Mouse (Mus musculus): ENCODE measurements around the gene Elmsan1.

The Elmsan1 gene

DNA sequence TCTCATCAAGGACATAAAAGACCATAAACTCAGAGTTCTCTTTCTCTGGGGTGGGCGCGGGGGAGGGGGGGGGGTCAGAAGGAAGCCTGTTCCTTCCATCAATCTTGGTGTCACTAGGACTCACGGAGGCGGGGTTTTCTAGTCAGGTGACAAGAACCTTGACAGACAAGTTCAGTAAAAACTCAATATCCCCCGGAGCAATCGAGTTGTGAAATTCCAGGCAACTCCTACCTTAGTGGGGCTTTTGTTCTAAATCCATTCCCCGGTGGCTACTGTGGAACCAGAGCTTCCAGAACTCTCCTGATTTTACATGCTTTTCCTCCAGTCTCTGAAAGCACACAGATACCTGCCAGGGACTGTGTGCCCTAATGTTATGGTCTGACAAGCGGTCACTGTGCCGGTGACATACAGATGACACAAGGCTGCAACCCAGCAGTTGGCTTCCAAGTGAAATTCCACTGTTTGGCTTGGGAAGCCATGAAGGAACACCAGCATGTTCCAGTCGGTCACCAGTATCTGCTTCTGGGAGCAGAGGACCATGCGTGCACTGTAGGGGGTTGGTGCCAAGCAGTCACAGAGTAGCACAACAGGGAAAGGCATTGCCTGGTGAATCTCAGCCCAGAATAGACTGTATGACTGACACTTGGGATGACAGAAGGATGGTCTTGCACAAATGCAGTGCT lies 2.8 kb downstream of the Elmsan1 start:
- no peak for DNase-seq

DNA sequence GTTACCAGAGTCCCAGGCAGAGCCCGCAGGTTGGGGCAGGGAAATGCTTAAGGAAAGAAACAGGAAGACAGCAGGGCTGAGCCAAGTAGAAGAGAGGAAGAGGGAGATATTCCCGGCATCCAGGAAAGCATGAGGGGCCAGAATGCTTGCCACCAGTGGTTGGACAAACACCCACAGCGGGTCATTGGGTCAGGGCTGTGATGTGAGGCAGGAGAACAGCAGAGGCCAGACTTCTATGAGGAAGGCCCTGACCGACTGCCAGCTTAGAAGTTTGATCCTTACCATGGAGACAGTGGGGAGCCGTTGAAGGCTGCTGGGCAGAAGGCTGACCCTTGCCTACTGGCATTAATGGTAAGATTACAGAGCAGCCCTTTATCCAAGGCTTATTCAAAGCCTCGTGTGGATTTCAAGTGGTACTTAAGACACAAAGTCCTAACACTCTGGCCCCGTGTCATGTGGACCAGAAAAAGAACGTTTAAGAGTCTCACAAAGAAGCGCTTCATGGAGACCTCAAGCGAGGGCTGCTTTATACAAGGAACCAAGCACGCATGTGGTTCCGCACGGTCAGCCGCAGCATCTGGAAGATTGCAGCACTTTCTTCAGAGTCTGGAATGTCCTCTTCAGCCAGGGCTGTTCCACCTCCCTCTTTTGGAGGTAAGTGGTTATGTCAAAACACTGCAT lies 4.0 kb downstream of the Elmsan1 start:
- no peak for DNase-seq

DNA sequence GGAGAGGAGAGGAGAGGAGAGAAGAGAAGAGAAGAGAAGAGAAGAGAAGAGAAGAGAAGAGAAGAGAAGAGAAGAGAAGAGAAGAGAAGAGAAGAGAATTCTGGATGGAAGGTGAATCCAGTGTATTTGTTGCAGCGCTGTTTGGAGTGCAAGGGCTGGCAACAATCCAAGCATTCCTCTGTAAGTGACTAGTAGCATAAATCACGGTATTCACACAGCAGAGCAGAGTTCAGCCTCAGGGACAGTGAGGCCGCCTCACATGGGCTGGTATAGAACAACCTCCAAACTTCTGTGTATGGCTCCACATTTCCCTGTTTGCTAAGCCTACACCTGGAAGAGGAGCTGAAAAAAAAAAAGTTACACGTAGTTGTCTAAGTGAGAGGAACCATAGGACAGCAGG lies 6.4 kb downstream of the Elmsan1 start:
- no peak for DNase-seq

DNA sequence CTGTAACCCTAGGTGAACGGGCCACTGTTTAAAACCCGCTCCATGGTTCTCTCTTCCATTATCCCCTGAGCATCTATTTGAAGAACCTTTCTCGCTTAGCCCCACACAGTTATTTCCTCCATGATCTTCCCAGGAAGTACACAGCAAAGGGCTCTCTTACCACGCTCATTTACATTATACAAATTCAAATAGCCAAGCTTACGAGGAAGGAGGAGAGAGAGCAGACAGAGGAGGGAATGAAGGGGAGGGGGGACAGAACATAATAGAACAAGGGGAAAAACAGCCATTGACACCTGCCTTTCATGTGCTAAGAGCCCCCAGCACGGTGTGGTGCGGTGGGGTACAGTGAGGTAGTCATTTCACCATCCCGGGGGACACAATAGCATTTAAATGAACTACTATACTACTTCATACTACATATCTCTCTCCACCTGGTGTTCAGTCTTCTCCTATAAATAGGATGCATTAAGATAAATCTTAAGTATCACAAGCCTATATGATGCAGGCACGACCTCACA lies 7.6 kb downstream of the Elmsan1 start:
- DNase-seq = no peak

DNA sequence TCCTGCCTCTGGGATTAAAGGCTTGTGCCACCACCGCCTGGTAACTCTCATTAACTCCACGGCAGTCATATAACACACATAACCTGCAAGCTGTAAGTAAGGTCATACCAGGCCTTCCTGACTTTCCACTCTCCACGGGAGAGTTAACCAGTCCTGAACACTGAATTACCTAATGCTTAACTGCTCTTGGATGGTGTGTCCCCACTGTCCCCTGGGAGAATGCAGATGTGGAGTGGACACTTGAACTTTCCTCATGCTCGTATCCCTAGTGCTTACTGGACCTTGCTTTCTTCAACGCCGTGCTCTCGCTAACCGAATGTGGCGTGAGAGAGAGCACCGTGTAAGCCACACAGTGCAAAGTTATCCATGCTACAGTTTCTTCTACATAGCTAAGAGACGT lies 8.4 kb downstream of the Elmsan1 start:
- DNase-seq = no peak

DNA sequence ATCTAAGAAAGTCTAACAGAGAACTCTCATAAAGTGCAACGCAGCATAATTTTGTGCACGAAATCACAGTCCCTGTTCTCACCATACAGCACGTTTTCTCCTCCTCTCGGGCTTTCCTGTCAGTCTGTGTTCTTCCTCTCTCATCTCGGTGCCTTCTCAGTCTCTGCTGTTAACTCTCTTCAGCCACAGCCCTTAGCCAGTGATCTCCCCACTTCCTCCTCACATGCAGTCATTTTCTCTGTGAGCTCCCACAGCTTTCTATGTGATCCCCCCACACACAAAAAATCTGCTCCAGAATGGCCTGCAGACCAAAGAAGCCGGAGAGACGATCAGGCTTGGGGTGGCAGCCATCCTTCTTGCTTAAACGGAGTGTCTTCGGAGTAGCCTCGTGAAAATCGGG lies 9.6 kb downstream of the Elmsan1 start:
- no peak for DNase-seq

DNA sequence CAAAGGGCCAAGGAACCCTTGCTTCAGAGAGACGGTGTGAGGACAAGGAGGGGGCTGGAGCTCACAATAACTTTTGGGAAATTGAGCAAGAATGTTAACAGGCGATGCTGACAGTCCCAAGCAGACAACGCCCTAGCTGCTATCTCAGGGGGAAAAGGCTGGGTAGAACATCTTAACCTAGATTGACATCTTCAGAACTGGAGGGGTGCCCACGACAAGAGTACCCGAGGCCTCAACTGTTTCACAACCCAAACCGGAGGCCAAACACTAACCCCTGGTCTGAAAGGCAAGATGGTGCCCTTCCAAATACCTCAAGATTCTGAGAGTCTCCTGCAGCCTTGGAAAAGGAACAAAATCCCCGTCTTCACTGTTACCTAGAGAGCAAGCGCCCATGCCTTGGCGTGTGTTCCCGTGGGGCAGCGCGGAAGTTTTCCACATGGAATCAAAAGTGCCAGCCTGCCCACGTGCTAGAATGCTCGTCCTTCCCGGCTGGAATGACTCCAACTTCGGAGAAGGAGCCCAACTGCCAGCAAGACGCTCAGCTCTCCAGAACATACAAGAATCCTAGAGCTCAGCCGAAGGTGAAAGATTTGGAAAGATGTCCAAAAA lies 11.4 kb downstream of the Elmsan1 start:
- DNase-seq = no peak

DNA sequence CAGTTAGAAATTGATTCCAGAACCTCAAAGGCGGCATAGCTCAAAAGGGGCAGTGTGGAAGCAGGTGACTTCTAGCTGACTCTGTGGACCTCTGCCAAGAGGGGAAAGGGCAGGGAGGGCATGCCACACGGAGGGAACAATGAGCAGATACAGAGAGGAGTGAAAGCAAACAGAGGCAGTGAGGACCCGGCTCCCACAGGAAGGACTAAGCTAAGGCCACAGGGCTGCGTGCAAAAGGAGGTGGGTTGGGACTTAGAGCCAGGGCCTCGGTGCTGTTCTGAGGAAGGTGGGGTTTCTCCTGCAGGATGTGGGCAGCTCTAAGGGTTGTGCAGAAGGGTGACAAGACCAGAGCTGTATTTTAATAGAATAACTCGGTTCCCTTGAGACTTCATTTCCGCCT lies 12.2 kb downstream of the Elmsan1 start:
- DNase-seq = no peak

DNA sequence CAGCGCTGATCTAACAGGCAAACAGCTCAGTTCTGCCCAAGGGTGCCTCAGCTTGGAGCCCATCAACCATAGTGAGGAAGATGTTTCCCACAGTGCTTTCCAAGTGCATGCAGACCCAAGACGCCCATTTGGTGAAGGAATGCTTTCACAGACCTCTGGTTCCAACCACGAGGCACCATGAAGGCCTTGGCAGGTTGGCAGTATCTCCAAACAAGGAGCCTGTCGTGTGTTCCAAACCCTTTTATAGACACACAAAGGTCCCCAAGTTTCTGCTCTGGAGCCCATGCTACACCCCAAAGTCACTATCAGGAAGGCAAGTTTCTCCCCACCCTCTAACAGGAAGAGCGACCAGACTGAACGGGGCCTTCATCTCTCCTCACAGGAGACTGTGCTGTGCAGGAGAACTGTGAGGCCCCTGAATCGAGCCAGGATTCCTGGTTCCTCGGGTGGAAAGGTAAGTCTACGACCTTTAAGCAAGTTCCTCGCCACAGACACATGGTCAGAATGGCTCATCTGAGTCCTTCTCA lies 13.0 kb downstream of the Elmsan1 start:
- DNase-seq = no peak

DNA sequence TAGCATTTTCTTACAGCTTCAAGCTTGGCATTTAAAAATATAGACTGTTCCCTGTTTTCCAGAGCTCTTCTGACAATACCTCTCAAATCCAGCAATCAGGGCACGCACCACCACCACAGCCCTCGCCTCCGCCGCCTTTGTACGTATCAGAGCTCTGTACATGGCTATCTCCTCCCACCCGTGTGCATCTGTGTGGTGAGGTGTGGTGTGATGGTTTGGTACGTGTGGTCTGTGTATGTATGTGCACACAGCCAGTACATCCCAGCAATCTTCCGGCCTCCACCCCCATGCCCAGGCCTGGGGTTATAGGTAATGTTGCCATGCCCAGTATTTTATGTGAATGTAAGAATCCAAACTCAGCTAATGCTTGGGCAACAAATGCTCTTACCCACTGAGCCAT lies 14.0 kb downstream of the Elmsan1 start:
- no peak for DNase-seq

DNA sequence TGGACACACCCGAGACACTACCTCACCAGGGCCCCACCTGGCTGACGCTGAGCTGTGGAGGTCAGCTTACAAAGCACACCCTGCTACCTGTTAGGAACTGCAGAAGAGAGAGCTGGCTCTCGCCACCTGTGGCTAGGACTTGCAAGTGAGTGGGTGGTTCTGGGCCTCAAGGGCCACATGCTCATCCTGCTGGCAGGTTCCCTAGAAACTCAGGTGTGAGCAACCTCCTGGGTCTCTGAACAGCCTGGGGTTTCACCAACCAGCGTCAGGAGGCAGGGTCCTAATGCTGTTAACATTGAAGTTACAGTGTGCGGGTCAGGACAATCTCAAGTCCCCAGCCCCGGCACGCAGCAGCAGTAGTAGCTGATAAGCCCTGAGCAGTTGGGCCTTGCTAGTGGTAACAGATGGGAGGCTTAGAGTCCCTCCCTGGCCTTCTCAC lies 14.9 kb downstream of the Elmsan1 start:
- DNase-seq = no peak

DNA sequence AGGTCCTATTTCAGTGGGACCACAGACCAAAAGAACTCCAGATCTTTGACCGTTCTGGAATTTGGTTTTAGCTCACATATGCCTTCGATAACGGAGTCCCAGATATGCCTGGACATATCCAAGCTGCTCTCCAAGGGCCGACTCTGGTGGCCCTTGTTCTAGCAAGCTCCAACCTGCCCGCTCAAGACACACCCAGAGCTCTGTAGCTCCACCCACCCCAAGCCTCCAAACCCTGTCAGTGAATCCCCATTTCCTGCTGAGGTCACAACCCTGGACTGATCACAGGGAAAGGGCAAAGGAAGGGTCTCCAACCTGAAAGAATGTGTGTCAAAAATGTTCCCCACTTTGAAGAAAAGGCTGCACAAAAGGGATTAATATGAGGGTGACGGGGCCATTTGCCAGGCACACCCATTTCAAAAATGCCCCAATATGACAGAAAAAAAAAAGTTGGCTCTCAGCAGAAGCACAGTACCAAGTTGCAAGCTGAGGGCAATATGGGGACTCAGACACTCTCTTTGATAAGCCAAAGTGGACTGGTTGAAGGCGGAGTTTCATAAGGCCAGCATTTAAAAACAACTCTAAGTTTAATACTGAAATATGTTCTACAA lies 15.4 kb downstream of the Elmsan1 start:
- no peak for DNase-seq

DNA sequence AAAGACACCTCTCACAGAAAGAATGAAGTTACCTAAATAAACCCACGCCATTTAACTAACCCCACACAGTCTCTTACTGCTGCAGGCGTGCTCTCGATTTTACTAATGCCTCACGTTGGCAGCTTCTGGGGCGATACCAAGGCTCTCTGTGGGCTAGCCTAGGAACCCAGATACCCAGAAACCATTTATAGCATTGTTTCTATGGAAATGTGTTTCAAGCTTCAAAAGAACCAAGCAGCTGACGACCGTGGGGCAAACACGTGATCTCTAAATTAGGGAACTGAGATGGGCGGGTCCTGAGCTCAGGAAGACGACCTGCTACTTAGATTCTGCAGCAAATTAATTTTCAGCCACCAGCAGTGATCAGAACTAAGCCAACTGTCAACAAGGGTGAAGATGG lies 16.1 kb downstream of the Elmsan1 start:
- DNase-seq = no peak

DNA sequence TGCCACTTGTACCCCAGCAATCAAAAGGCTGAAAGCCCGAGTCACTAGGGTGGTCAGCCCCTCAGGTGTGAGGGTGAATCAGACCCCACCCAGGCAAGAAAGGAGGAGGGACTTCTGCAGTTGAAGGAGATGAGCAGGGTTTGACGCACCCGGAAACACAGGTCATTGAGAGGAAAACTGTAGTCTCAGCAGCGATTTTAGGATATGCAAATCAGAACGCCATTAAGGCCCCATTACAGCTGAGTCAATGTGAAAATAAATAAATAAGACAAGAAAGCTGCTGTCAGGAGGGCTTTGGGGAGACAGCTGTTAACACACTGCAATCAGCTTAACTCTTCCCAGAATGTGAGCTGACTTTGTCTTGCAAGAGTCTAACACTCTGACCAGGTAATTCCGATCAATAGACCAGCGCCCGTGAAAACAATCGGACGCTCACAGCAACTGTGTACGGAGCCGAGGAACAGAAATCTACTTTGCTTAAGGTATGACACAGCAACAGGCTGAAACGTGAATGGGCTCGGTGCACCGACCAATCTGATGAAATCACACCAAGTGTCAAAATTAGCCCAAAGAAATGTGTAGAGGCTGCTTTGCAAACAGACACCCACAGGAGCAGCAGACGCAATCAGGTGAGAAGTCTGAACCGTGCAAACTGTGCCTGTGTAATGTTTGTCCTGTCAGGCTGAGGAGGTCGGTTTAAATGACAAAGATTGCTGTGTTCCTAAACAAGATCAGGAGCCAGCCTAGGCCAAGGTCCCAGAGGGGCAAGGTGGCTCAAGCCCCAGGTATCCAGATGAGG lies 16.8 kb downstream of the Elmsan1 start:
- no peak for DNase-seq

DNA sequence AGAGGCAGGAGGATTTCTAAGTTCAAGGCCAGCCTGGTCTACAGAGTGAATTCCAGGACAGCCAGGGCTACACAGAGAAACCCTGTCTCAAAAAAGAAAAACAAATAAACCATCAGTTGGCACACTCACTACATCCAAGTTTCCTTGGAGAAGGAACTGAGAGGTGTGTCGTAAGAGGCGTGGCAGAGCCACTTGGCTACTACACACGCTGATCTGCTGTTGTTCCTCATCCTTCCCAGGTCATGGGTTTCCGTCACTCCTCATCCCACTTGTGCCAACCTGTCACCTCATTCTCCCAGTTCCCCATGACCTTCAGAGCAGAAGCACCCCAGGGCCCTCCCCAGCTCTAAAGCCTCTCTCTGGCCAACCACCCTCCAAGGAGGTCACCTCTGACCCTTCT lies 17.5 kb downstream of the Elmsan1 start:
- DNase-seq = no peak

DNA sequence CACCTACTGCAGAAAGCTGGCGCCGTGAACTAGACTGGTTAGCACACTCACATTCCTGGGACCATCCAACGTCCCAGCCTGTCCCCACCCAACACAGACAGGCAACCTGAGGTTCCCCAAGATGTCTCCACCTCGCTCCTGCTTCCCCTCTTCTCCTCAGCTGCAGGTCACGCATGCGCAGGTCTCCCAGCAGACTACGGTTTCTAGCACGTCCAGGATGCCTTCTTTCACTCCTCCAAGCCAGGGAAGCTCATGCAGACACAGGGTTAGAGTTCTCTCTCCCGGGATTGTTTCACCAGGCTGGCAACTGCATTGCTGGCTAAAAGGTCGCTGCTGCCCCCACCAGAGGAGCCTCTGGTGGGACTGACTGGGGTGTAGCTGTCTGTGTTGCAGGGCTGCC lies 19.8 kb downstream of the Elmsan1 start:
- no peak for DNase-seq

DNA sequence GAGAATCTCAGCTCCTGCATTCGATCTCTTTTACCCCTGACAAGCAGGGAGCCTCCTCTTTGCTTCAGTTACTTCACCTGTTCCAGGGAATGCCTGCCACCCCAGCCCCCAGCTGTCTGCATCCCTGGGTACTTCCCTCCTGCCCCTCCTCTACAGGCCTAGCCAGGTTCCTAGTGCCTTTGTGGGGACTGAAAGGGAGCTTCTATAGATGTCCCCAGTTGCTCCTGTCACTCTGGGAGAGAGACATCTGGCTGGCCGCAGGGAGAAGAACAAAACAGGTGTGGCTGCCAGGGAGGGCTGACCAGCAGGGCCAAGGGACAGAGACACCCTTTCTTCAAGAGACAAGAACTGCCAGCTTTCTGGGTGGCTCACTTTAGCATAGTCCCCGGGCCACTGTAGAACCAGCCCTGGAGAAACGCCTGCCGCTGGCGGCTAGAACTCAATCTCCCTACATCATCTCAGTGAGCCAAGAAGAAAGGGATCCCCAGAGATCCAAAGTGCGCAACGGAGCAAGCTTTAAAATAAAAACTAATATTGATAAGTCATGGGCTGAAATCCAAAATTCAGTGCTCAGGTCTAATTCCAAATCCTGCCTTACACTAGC lies 20.5 kb downstream of the Elmsan1 start:
- no peak for DNase-seq

DNA sequence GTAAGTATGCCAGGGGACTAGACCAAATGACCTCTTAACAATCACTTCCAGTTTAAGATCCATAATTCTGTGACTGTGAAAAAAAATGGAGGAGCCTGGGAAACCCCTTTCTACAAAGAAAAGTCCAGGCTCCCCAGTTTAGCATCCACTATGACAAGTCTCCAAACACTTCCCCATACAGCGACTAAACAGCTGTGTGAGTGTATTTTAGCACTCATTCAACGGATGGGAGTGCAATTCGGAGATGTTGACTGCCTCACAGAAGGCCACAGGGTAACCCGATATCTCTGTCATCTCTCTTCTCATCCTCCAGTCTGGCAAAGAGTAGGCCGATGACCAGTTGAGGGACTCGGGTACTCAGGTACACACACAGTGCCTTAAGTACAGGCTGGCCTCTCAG lies 23.5 kb downstream of the Elmsan1 start:
- no peak for DNase-seq

DNA sequence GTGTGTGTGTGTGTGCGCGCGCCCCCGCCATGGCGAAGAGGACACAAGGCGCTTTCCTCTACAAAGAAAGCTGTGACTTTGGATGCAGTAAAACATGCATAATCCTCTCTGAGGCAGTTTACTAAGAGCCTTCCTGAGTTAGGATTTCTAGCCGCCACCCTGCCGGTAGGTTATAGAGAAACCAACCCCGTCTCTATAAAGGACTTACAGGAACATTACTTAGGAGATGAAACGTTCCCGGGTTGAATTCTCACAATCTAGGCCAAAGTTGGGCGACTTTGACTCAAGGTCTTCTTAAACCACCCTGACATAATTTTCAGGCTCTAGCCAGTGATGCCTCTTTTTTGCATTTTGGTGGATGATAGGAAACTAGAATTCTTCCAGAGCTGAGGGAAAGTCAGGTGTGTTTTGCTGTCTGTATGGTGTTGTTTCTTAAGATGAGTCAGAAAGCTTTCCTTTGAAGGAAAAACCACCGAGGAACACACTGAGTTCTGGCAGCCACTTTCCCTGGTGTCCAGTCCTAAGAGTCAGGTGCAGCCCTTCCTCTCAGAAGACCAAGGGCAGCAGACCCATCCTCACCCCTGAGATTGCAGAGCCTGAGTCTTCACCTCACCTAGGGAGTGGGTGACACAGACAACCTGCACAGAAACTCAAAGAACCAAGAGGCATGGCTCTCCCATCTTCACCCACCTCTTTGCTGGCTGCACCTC lies 24.1 kb downstream of the Elmsan1 start:
- DNase-seq = peak; percentile 24

DNA sequence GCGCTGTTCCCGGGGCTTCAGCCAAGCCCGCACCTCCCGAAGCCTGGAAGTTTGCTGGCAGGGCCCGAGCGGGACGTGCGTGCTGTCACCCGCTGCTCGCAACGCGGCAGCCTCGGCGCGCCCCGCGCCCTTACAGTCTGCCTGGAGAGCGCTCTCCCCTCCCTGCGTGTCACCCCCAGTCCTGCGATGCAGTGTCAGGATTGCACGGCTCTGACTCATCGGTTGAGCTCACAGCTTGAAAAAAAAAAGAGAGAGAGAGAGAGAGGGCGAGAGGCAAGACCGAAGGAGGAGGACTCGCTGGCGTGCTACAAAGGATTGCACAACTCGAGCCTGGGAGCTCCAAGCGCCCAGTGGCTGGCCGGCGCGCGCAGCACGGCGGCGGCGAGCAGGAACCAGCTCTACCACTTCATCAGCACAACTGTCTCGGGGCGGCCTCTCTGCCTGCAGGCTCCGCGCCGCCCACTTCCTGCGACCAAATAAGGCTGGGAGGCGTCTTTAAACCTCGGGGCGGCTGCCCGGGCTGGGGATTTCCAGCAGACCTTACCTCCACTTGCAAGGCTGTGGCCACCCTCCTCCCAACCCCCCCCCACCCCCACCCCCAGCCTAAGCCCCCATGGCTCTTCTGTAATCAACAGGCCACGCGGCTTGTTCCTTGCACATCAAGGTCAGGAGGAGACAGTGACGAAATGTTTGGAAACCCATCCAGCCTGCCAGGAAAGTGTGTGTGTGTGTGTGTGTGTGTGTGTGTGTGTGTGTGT lies 24.9 kb downstream of the Elmsan1 start:
- DNase-seq = peak; percentile 90
